Mouse (Mus musculus): ENCODE results near the gene Six1.

- TF ChIP-seq CTCF (conservative IDR thresholded peaks at IDR 0.05; ENCODE audit: insufficient read depth, insufficient read length, low read depth, low read length), result no peak
- no peak for TF ChIP-seq POLR2A (IDR thresholded peaks at IDR 0.05; ENCODE audit: low read depth, low read length)
Observed at GRCm38 (mm10) chr12:73048537-73048936, 5.2 kb downstream of the Six1 start.

Data from kidney, adult 2 months (tissue).